Mouse (Mus musculus) erythroblast, embryonic 14.5 days (primary cell): ENCODE results near the gene Plcl2. TPM values are rescaled to one million over a fixed set of nuclear protein-coding genes. Genes with fewer than 3 reads are reported as not detected.
"Not testable (repeated sequence)": the region's sequence is repeated elsewhere in the genome, so short reads cannot be mapped to it uniquely, and the experiment has no call there.

ENCODE experiments used
- H3K27me3 ChIP-seq: 2 replicates; pipeline ENCODE4 v1.6.1; 2012; ENCODE audit warnings: inconsistent platforms; ENCODE audit not compliant: control insufficient read depth
- H3K36me3 ChIP-seq: 2 replicates; pipeline ENCODE4 v1.6.1; 2012; ENCODE audit warnings: mild to moderate bottlenecking, inconsistent platforms; ENCODE audit not compliant: control insufficient read depth
- H3K4me1 ChIP-seq: 2 replicates; pipeline ENCODE4 v1.6.1; 2012; ENCODE audit warnings: inconsistent platforms; ENCODE audit not compliant: control insufficient read depth
- H3K4me3 ChIP-seq: replicated peaks from 2 replicates; pipeline ENCODE3; 2012; ENCODE audit warnings: moderate library complexity, mild to moderate bottlenecking, inconsistent platforms
- H3K9me3 ChIP-seq: 2 replicates; pipeline ENCODE4 v1.6.1; 2012; ENCODE audit warnings: low read length, inconsistent platforms, mixed read lengths; ENCODE audit not compliant: control insufficient read depth
- GATA1 ChIP-seq: IDR thresholded peaks from 2 replicates; pipeline ENCODE4 v1.6.1; 2012; ENCODE audit warnings: low read length, inconsistent platforms, mixed read lengths
- TAL1 ChIP-seq: IDR thresholded peaks from 3 replicates; pipeline ENCODE4 v1.6.1; 2012; ENCODE audit warnings: low read length, inconsistent platforms, mixed read lengths
- polyA plus RNA-seq: library from polyadenylated mRNA; stranded (reverse); fragments of >175 nt; gene quantifications from 2 replicates; pipeline ENCODE4 v1.2.3, GENCODE M21; 2012

The Plcl2 gene
- polyA plus RNA-seq, 1 experiment: 0.24 TPM

GRCm38 (mm10) chr17:50643989-50644388, 134.8 kb downstream of the Plcl2 start:
- H3K4me1 ChIP-seq: no peaks in the 10 kb centered on the region
- H3K36me3 ChIP-seq: peaks cover 3% of the 10 kb centered on the region; the same call in 1 of the 2 replicates
- TF ChIP-seq GATA1 (no peak), TAL1 (no peak)
- no peaks in the 10 kb centered on the region for H3K27me3 ChIP-seq
- no peak overlapping the region for H3K4me3 ChIP-seq
- peaks cover 18% of the 10 kb centered on the region for H3K9me3 ChIP-seq

DNA sequence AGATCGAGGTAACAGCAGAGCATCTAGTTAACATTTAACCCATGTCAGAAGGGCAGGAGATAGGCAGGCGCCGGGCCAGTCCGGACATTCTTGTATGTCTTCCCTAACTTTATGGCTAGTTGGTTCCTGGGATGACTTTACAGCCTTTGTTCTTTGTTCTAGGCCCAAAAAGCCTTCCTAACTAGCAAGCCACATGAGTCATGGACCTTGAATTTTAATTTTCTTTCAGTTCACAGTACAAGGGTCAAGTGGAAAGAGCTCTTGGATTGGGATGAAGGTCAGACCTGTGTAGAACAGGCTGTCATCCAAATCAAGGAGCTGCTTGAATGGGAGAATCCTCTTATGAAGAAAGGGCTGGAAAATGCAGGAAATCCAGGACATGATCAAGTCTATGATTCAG, 138.9 kb downstream of the Plcl2 start:
- H3K4me3 ChIP-seq, H3K4me1 ChIP-seq, H3K27me3 ChIP-seq, H3K36me3 ChIP-seq: not testable (repeated sequence)
- peaks cover 18% of the 10 kb centered on the region for H3K9me3 ChIP-seq

DNA sequence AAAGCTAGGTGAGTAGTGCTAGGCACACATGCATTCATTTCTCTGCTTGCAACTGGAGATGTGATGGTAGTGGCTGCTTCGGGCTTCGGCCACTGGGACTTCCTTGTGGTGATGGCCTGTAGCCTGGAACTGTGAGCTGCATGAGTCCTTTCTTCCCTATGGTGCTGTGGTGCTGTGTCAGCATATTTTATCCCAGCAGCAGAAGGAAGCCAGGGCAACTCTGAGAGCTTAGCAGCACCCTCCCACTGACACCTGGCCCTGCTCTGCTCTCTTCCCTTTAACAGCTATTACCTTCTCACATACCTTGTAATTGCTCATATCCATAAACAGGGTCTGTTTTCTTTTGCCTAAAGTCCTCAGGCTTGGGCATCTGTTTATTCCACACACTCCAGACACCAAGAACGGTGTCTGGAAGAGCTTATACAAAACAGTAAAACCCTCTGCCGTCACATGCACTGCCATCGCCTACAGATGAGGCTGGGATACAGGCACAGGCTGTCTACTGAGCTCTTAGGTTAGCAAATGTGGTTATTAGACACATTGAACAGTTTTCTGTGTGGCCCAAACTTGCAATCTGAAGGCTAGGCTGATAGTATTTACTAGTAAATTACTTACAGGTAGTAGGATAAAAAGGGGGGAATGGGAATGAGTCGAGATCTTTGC, 139.7 kb downstream of the Plcl2 start:
- Histone ChIP-seq H3K9me3 (peaks cover 18% of the 10 kb centered on the region), H3K27me3 (no peaks in the 10 kb centered on the region), H3K4me3 (no peak overlapping the region), H3K36me3 (peaks cover 3% of the 10 kb centered on the region; the same call in 1 of the 2 replicates), H3K4me1 (no peaks in the 10 kb centered on the region)
- TF ChIP-seq TAL1 (no peak), GATA1 (no peak)

DNA sequence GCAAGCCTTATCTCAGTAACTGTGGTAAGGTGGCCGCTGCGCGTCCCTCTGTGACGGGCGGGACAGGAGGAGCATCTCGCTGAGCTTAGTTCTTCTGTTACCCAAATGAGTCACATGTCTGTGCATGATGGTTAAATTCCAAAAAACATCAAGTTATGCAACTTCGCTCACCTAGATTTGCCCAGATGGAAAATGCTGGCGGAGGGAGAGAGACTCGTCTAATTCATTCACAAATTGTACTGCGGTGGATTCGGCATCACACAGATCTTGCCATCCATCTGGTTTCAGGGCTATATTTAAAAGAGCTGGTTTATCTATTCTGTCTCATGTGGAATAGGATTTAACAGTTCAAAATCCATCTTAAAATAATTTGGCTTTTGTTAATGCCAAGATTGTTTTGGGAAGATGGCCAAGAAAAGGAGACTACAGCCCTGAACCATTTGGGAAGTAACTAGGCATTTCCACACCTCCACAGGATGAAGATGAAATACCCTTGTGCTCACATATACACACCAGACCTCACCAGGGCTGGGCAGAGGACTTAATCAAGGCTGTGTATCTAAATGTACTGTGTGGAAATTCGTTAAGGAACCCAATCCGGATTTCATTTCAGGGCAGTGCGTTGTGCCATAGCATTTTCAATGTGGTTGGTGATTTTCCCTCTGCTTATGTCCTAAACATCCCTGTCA, 141.5 kb downstream of the Plcl2 start:
- Histone ChIP-seq H3K36me3 (peaks cover 3% of the 10 kb centered on the region; the same call in 1 of the 2 replicates), H3K4me1 (no peaks in the 10 kb centered on the region), H3K4me3 (no peak overlapping the region), H3K27me3 (no peaks in the 10 kb centered on the region), H3K9me3 (peaks cover 18% of the 10 kb centered on the region)
- TF ChIP-seq GATA1 (no peak), TAL1 (no peak)

- Histone ChIP-seq H3K27me3 (no peaks in the 10 kb centered on the region), H3K9me3 (no peaks in the 10 kb centered on the region), H3K4me3 (no peak overlapping the region), H3K36me3 (no peaks in the 10 kb centered on the region), H3K4me1 (no peaks in the 10 kb centered on the region)
- TF ChIP-seq TAL1: no peak
- no peak for TF ChIP-seq GATA1
Measured at GRCm38 (mm10) chr17:50654741-50655415, 145.7 kb downstream of the Plcl2 start.

DNA sequence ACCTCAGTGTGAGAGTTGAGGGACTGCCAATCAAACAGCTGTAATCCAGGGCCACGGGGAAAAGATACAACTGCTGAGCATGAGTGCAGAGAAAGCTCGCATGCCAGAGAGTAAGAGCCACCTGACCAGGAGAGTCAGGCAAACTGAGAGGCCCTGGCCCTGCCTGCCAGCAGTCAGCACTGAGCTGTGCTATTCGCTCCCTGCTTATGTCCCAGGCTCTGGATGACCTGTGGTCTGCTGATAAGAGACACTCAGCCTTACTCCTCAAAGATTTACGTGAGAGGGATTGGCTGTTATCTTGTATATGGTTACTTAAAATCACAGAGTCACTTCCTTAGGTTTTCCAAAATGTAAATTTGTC, 146.2 kb downstream of the Plcl2 start:
- no peak overlapping the region for H3K4me3 ChIP-seq
- TF ChIP-seq GATA1 (no peak), TAL1 (no peak)
- H3K9me3 ChIP-seq: no peaks in the 10 kb centered on the region
- no peaks in the 10 kb centered on the region for H3K4me1 ChIP-seq
- H3K36me3 ChIP-seq: no peaks in the 10 kb centered on the region
- no peaks in the 10 kb centered on the region for H3K27me3 ChIP-seq

DNA sequence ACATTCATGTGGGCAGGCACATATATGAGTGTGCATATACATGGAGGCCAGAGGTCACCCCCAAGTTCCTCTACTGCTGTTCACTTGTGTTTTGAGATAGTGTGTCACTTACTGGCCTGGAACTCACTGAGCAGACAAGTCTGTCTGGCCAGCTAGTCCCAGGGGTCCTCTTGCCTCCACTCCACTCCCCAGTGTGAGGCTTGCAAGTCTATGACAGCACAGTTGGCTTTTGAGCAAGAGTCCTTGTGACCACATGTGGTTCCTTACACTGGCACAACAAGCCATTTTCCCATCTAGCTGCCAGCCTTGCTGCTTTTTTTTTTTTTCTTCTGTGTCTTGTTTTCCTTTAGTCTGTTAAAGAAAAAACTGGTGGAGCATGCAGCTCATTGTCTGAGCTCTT, 148.1 kb downstream of the Plcl2 start:
- Histone ChIP-seq H3K36me3 (no peaks in the 10 kb centered on the region), H3K9me3 (no peaks in the 10 kb centered on the region), H3K27me3 (no peaks in the 10 kb centered on the region), H3K4me1 (no peaks in the 10 kb centered on the region), H3K4me3 (no peak overlapping the region)
- TF ChIP-seq TAL1 (no peak), GATA1 (no peak)

GRCm38 (mm10) chr17:50658901-50659300, 149.7 kb downstream of the Plcl2 start:
- Histone ChIP-seq H3K36me3 (no peaks in the 10 kb centered on the region), H3K9me3 (no peaks in the 10 kb centered on the region), H3K27me3 (no peaks in the 10 kb centered on the region), H3K4me1 (no peaks in the 10 kb centered on the region), H3K4me3 (no peak overlapping the region)
- TF ChIP-seq TAL1 (no peak), GATA1 (no peak)

DNA sequence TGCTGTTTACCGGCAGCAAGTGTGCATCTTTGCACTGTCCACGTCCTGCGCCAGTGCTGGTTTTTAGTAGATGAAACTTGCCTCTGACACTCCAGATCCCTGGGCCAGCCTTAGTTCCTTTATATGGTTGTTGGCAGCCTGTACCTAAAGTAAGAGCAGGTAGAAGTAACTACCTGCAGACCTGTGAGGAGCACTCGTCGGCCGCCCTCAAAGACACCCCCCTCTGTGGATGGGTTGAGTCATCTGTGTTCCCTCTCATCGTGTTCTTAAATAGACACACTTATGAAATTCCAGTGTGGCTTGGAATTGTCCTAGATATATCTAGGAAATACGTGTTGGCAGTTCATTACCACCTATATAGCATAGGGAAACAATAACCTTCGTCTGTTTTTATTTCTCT, 158.4 kb downstream of the Plcl2 start:
- Histone ChIP-seq H3K4me1 (no peaks in the 10 kb centered on the region), H3K9me3 (no peaks in the 10 kb centered on the region), H3K36me3 (no peaks in the 10 kb centered on the region; the same call in 1 of the 2 replicates), H3K4me3 (no peak overlapping the region), H3K27me3 (no peaks in the 10 kb centered on the region)
- TF ChIP-seq TAL1: no peak
- no peak for TF ChIP-seq GATA1
